Mouse (Mus musculus): ENCODE measurements around the gene Rps15a.

Rps15a gene

GRCm38 (mm10) chr7:118115533-118115876 is 483 bp downstream of the Rps15a start:
- DNase-seq: no peak

DNA sequence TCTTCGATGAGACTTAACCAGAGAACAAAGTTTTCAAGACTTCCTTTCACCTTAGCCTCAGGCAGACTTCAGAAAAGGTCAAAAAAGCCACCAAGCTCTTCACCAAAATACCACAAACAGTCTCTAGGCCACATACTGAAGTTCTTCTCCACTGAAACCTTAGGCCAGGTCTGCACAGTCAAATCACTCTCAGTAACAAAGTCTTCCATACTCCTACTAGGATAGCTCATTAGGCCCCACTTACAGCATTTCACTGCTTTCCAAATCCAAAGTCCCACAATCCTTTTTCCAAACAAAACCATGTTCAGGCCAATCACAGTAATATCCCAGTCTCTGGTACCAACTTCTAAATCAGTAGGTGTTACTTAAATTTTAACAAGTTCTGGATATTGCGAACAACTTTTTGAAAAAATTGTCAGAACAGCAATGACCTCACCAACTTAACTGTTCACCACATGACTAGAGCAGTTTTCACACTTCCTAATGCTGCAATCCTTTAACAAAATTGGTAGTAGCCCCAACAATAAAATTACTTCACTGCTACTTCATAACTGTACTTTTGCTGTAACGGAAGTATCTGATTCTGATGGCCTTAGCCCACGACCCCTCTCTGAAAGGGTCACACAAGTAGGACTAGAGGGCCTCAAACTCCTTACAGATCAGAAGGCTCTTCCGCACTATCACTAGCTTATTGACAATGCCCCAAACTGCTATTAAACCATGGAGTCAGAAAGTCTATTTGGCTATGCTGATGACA is 2.3 kb downstream of the Rps15a start:
- no peak for DNase-seq

DNA sequence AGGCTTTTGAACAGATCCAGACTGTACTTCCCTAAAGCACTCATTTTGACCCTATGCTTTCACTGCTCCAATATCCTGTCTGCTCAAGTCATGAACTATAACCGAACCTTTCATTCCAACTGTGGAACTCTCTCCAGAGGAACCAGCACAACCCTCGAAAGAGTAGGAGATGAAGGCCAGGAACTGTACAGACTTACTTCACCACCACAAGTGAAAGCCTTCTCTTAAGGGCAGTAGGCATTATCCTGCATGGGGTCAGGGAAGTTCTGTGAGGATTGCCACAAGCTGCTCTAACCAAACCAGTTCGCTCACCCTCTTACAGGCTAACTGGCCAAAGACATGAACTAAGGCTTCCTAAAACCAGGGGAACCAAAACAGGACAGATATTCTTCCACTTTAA is 4.9 kb downstream of the Rps15a start:
- no peak for DNase-seq

DNA sequence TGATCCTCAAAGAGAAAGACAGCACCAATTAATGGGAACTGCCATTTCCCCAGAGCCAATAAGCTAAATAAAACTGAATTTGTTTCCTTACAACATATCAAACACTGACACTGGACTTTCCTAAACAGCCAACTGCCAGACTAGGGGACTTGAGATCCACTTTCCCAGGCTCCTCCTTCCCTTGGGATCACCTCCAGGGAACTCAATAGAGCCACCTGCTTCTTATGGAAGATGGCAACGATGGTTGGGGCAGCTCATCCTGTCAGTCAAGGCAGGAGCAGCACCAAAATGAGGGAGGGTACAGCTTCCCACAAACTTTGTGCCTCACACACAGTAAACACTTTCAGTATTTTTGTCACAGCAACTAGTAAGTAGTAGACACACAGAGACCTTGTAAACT is 8.3 kb downstream of the Rps15a start:
- no peak for DNase-seq

GRCm38 (mm10) chr7:118104458-118105052 is 11.4 kb downstream of the Rps15a start:
- no peak for DNase-seq

GRCm38 (mm10) chr7:118103462-118104379 is 12.3 kb downstream of the Rps15a start:
- DNase-seq: no peak

- DNase-seq: no peak
Measured at GRCm38 (mm10) chr7:118102678-118103461, 13.1 kb downstream of the Rps15a start.

DNA sequence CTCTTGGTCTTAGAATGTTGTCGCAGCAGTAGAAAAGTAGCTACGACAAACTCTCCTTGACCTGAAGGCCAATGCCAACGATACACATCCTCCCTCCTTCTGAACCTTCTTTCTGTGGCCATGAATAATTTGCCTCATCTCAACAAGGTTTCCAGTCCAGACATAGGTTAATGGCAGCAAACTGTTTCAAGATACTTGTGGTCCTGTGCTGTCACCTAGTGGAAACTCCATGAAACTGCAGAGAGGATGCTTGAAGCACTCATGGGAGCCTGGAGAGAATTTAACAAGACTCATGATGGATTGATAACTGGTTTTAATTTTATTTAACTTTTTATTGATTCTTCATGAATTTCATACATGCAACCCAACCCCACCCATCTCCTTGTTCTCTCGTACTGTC is 13.8 kb downstream of the Rps15a start:
- DNase-seq: peak; percentile 56

DNA sequence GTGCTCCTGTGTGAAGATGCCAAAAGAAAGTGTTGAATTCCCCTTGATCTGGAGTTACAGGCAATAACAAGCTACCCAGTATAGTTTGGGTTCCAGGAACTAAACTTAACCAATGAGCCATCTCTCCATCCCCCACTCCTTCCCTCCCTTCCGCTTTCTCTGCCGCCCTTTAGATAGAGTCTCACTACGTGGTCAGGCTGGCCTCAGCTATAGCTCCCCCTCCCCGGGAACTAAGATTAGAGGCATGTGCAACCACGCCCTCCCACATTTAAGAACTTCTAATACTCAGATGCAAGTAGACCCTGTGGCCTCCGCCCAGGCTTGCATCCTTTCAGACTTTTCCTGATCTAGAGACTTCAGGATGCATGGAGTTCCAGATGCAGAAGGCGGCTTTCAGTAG is 18.4 kb downstream of the Rps15a start:
- DNase-seq: no peak

DNA sequence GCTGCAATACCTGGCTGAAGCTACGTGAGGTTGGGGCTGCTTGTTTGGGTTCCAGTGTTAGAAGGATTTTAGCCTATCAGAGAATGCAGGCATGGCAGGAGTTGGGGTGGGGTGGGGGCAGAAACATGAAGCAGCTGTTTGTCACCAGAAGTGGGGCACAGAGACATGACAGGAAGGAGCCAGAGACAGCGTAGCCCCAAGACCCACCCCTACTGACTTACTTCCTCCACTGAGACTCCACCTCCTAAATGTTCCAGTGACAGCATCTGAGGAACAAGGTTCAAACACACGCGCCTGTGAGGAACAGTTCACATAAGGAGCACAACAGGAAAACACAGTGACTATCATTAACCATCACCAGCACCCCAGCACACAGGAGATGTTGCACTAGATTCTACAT is 36.0 kb downstream of the Rps15a start:
- DNase-seq: no peak

- no peak for DNase-seq
Measured at GRCm38 (mm10) chr7:118079097-118079496, 36.9 kb downstream of the Rps15a start.

DNA sequence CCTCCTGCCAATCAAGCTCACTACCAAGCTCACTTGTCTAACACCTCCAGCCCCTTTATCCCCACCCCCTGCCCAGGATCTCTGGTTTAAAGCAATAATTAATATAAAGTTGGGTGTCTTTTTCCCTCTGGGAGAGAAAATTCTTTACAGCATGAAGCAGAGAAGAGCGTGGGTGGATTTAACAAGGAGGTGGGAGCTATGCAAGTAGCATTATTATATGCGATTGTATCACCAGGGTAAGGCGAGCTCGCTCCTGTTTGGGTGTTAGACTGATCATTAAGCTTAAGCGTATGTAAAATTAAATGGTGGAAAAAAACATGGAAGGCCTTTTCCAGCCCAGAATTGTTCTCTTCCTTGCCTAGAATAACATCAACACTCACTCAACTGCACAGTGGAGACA is 48.7 kb downstream of the Rps15a start:
- no peak for DNase-seq

DNA sequence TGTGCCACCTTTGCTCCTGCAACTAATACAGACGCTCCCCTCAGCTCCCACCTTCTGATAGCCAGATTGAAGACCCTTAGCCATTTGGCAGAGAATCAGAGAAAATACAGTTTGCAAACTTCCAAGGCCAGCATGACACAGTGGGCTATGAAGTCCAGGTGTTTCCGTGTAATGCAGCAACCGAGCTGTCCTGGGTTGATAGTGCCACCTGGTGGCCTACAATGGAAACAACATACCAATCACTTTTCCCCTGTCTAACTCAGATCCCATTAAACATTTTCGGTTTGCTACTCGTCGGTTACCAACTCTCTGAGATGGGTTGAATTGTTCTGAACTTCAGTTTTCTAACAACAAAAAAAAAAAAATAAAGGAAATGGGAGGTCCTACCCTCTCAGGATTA is 59.7 kb downstream of the Rps15a start:
- DNase-seq: no peak
